Mouse (Mus musculus): ENCODE data around the gene Rps6kc1.

DNA sequence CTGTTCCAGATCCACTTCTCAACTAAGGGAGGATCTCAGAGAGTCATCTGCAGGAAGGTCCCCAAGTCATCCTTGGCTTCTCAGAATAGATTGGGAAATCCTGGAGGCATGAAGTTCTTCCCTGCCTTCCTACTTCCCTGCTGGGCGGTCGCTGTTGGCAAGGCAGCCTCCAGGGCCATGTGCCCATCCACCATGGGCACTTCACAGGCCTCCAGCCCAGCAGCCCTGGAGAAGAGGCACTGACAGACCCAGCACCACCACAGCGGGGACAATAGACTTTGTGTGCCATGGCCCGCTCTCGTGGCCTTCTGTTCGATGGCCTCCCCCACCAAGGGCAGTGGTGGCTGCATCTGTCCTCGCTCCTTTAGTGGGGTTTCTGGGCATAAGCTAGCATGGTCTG, 228.5 kb downstream of the Rps6kc1 start:
- no peak for TF ChIP-seq CTCF (IDR thresholded peaks at IDR 0.05; ENCODE audit: borderline replicate concordance, control insufficient read depth, extremely low read depth, insufficient read depth, low read length, poor library complexity)
- TF ChIP-seq POLR2A (IDR thresholded peaks at IDR 0.05; ENCODE audit: control insufficient read depth, extremely low read depth, insufficient read depth, low read length, poor library complexity): no peak

All from thymus, adult 2 months (tissue).